Mouse (Mus musculus) lung, adult 2 months (tissue): ENCODE results near the gene Cpeb4.

Experiments used
- CTCF ChIP-seq: fragments of 200-500 bp; IDR thresholded peaks from 2 replicates; pipeline ENCODE4 v1.5.1; 2011; ENCODE audit warnings: mild to moderate bottlenecking, low read length, control low read depth; ENCODE audit not compliant: insufficient read depth
- POLR2A ChIP-seq: fragments of 200-500 bp; IDR thresholded peaks from 2 replicates; pipeline ENCODE4 v1.6.1; 2011; ENCODE audit warnings: low read depth, mild to moderate bottlenecking, control low read depth, low read length, borderline replicate concordance; ENCODE audit errors: extremely low read depth

GRCm38 (mm10) chr11:31907650-31908049 lies 35.6 kb downstream of the Cpeb4 start:
- TF ChIP-seq CTCF (no peak), POLR2A (no peak)
